Mouse (Mus musculus) induced T-regulatory cell, adult 2 months (primary cell): ENCODE results near the gene Gnao1.

Experiments
- DNase-seq: peaks from one replicate; pipeline ENCODE4 v3.0.0-alpha.2; 2012; ENCODE audit warnings: low read depth

The Gnao1 gene

DNA sequence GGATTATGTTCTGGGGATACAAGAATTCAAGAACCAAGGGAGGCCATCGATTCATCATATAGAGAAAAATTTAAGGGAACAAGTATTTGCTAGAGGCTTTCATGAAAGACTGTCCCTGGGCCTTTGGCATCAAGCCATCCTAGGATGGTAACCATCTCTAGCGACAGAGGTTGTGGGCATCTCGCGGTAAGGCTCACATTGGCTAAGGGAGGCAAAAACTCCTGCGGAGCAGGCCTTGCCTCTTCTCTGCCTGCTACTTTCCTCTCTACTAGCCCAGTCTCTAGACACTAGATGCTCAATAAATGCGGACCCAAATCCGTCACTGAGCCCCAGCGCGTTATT is at the start of gene Gnao1:
Gnao1 (plus strand) TSS at position 281 of the 342 bp plus-strand sequence.
- DNase-seq = no peak

- no peak for DNase-seq
Observed at GRCm38 (mm10) chr8:93777605-93778004, 32.2 kb upstream of the Gnao1 start.

DNA sequence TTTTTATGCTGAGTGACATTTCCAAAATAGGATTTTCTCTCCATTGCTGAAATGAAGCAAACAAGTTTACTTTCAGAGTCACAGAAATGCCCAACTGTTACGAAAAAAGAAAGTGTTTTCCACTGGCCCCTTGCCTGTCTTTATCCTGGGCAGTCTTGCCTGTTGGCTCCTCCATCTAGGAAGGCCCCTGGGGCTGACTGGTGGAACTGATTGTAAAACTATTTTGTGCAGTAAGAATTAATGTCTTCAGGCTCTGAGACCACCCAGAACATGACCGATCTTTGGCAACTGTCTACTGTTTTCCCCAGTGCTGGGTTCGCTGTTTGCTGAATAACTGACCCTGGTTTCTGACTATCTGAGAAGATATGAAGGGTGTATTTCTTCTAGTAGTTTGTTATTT is 540 bp upstream of the Gnao1 start:
- DNase-seq = no peak

- DNase-seq = peak; percentile 72
Observed at GRCm38 (mm10) chr8:93810028-93810858, 477 bp downstream of the Gnao1 start.

DNA sequence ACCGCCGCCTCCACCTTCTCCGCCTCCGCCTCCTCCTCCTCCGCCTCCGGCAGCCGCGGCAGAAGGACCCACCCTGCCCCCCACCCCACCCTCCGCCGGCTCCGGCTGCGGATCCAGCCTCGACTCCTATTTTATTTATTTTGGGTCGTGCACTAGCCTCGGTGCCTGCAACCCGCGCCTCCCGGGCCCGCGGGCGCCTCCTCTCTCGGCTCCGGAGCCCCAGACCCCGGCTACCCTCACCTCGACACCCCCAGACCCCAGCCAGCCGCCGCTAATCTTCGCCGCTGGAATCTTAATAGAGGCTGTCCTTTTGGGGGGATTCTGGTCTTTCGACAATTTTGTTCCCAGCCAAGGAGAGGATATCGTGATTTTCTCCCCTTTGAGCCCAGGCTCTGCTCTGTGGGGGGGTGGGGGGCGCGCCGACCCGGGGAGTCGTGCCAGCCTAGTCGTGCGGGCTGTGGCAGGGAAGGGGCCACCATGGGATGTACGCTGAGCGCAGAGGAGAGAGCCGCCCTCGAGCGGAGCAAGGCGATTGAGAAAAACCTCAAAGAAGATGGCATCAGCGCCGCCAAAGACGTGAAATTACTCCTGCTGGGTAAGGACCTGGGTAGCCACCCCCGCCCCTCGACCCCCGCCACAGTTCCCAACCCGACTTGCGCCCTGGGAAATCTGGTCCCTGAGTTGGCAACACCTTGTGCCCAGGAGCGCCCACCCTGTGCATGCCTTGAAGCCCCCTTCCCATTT is 1.3 kb downstream of the Gnao1 start:
- peak; percentile 7 for DNase-seq

GRCm38 (mm10) chr8:93811719-93812475 is 2.1 kb downstream of the Gnao1 start:
- DNase-seq = peak; percentile 4

GRCm38 (mm10) chr8:93812566-93813404 is 3.0 kb downstream of the Gnao1 start:
- peak; percentile 10 for DNase-seq

DNA sequence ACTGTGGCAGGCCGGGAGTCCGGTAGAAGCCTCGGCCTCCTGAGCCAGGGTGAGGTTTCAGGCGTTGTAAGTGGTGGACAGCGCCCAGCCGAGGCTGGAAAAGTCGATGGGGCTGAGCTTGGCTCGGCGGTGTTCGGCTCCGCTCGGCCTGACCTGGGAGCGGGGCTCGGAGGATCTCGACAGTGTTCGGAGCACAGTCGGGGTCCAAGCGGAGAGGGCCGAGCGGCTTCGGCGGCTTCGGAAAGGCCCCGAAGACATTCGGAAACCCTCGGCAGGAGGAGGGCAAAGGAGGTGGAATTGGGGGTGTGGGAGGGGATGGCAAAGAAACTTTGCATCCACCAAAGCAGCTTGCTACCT is 3.6 kb downstream of the Gnao1 start:
- no peak for DNase-seq

DNA sequence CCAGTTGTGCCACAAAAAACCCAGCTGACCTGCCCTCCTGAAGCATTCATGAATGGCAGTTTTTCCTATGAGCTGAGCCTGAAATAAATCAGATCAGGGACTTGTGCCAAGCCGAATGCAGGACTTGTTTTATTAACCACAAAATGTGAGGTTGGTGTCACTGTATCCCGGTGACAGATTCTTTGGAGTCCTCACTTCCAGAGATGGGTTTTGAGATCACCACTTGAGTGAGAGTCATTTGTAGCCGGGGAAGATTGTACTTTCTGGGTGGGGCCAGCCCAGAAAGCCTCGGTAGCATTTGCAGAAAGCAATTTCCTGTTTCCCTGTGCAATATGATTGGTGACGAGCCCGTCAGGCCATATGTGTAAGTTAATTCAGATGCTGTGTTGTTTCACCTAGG is 4.5 kb downstream of the Gnao1 start:
- peak; percentile 8 for DNase-seq

DNA sequence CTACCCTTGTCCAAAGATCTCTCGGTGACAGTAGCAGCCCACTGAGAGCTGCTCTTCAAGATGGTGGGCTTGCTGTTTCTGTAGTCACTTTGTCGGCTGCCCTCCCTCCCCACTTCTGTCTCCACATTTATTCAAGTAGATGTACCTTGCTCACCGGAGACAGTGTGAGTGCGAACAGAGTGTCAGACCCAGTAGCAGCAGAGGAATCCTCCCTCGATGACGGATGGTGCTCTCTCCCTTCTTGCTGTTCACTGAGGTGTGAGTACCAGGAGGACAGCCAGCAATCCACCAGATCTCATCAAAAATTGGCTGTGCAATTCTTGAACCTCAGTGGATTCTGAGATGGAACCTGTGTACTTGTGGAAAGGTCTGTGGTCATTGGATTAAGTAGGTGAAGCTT is 6.5 kb downstream of the Gnao1 start:
- no peak for DNase-seq

DNA sequence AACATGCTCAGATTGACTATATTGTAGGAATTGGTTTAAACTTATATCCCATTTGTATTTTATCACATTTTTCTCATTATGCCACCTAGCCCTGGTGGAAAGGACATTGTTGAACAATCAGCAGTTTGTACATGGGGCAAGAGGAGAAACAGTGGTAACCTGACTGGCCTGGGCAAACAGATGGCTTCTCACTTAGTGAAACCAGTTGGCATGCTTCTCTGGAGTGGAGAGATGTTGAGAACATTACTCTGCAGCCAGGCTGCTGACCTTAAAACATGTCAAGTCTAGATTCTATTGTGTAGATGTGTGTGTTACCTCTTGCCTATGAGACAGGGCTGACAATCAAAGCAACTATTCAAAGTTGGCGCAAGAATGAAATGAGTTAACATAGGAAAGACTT is 7.6 kb downstream of the Gnao1 start:
- DNase-seq = no peak

DNA sequence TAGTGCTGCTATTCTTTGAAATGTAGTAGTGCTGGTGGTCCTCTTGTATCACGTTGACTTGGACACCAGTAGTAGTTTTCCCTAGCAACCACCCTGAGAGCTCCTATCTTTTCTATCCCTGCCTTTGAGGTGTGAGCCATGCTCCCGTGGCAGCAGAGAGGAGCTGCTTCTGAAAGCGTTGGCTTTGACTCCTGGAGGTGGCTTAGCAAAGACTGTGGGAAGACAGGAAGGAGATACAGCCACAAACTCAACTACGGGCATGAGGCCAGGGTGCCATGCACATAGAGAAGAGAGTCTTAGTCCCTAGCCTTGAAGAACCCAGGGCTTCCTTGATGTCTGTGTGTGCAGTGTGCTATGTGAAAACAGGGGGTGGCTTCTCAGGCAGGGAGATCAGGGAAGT is 10.2 kb downstream of the Gnao1 start:
- DNase-seq = no peak

DNA sequence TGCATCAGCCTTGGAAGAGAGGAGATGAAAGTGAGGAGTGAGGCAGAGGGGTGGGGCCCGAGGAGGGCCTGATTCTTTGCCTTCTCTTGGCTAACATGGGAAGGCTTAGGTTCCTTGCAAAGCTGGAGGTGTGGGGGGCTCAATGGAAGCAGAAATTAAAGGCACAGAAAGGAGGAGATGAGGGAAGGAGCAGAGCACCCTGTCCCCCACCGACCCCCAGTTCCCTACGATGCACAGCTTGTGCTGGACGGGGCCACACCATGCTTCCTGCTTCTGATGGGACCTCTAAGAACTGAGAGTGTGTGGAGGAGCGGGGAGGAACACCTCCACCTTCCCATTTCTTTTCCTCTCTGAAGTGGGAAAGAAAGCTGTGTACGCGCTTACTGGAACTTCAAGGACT is 11.6 kb downstream of the Gnao1 start:
- DNase-seq = no peak

- no peak for DNase-seq
Observed at GRCm38 (mm10) chr8:93825317-93825716, 15.6 kb downstream of the Gnao1 start.

- DNase-seq = no peak
Observed at GRCm38 (mm10) chr8:93830626-93831025, 20.9 kb downstream of the Gnao1 start.

DNA sequence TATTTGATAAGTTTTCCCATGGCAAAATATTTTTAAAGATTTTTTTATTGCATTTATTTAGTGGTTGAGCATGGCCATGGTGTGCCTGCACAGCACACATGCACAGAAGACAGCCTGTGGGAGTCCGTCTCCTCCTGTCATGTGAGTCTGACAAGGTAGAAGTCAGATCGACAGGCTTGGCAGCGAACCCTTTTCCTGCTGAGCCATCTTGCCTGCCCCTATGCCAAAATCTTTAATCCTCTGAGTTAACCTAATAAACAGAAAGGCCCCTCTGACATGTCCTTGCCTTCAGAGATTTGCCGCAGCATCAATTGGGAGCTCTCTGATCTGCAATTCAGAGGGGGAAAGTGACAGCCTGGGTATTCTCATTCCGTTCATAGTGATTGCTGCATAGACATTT is 26.0 kb downstream of the Gnao1 start:
- DNase-seq = no peak

GRCm38 (mm10) chr8:93839113-93839512 is 29.3 kb downstream of the Gnao1 start:
- DNase-seq = no peak

- no peak for DNase-seq
Observed at GRCm38 (mm10) chr8:93840486-93840885, 30.7 kb downstream of the Gnao1 start.

DNA sequence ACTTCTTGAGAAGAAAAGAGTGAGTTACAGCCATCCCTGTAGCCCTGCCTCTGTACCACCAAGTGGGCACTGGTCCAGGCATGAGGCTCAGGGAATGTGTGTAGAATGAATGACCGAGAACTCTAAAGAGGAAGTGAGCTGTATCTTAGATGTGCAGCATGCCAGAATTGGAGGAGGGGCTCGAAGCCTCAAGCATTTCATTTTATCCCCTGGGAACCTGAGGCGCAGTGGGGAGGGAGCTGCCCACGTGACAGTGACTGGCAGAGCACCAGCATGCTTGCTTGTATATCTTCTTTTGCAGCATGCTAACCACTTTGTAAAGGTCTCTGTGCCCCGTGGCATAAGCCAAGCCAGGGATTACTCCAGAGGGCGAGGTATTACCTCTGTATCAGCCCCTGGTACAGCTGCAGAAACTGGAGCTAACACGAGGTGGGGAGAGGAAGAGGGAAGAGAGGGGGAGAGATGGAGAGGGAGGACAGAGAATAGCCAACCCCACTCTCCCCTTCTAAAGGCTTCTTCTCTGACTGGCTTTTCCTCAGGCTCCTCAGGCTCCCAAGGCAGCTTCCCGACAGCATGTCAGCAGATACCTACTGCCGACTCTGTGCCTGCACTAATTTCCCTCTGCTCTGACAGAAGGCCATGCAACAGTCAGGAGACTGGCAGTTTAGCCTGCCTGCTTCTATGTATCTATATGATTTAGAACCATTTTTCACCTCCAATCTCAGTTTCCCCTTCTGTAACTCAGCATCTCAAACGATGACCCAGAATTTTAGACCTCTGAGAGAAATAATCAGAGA is 31.4 kb downstream of the Gnao1 start:
- DNase-seq = no peak

GRCm38 (mm10) chr8:93842574-93842973 is 32.8 kb downstream of the Gnao1 start:
- DNase-seq = no peak

- peak; percentile 6 for DNase-seq
Observed at GRCm38 (mm10) chr8:93843858-93844502, 34.2 kb downstream of the Gnao1 start.
